ENCODE assay signal across 13 mouse cellular contexts in genomic region chr7:129050675-129051074, GRCm38 (mm10).
"Had no signal": no experiment of that assay in that cellular context is flagged by ENCODE, and none has a peak within 500 bp of the region (broad histone marks: within the 10 kb centered on the region; RNA-seq: fewer than 3 reads in every experiment).

No protein-coding gene starts in this region.

- H3K4me1 ChIP-seq: limb, embryonic 12.5 days; liver, embryonic 13.5 days; lung, embryonic 15.5 days; megakaryocyte, embryonic 14.5 days; midbrain, embryonic 12.5 days; neural tube, embryonic 12.5 days had no signal

- H3K4me3 ChIP-seq: limb, embryonic 12.5 days; liver, embryonic 13.5 days; lung, embryonic 15.5 days; megakaryocyte, embryonic 14.5 days; midbrain, embryonic 12.5 days; neural tube, embryonic 12.5 days had no signal

- H3K9ac ChIP-seq: limb, embryonic 12.5 days; liver, embryonic 13.5 days; liver, postnatal 0 days; lung, embryonic 15.5 days; midbrain, embryonic 12.5 days; neural tube, embryonic 12.5 days had no signal

- DNase-seq: kidney, postnatal 25 days; liver; liver, embryonic 13.5 days; liver, postnatal 0 days; lung, postnatal 14 days; thymus, adult 18-20 months; thymus, postnatal 14 days had no signal

- H3K4me2 ChIP-seq: limb, embryonic 12.5 days; liver, embryonic 13.5 days; lung, embryonic 15.5 days; midbrain, embryonic 12.5 days; neural tube, embryonic 12.5 days had no signal

- H3K27me3 ChIP-seq: limb, embryonic 12.5 days; liver, embryonic 13.5 days; lung, embryonic 15.5 days; megakaryocyte, embryonic 14.5 days; midbrain, embryonic 12.5 days; neural tube, embryonic 12.5 days had no signal

- ATAC-seq: liver, postnatal 0 days had no signal

- H3K36me3 ChIP-seq: limb, embryonic 12.5 days; liver, embryonic 13.5 days; lung, embryonic 15.5 days; midbrain, embryonic 12.5 days; neural tube, embryonic 12.5 days had no signal

- H3K27ac ChIP-seq: limb, embryonic 12.5 days; liver, embryonic 13.5 days; lung, embryonic 15.5 days; macrophage; midbrain, embryonic 12.5 days; neural tube, embryonic 12.5 days had no signal

- H3K9me3 ChIP-seq: limb, embryonic 12.5 days; liver, embryonic 13.5 days; lung, embryonic 15.5 days; midbrain, embryonic 12.5 days; neural tube, embryonic 12.5 days had no signal
